Mouse (Mus musculus): ENCODE data around the gene Ccl9. TPM values are rescaled to one million over a fixed set of nuclear protein-coding genes. Genes with fewer than 3 reads are reported as not detected.

Gene Ccl9
- total and polyA plus RNA-seq, 2 experiments = 45.5 to 92.1 TPM

- no peaks in the 10 kb centered on the region for H3K27me3 ChIP-seq (ENCODE audit: control insufficient read depth, insufficient read depth, low read length)
- H3K4me3 ChIP-seq (ENCODE audit: insufficient read depth, low read depth, low read length) = no peak overlapping the region
- no peaks in the 10 kb centered on the region for H3K79me2 ChIP-seq (ENCODE audit: control insufficient read depth, insufficient read depth, low read length)
- WGBS = 40% methylated on average over 3 of the region's 3 CpGs
- no peak overlapping the region for H3K9ac ChIP-seq (ENCODE audit: low read depth, low read length)
- peaks cover 11% of the 10 kb centered on the region for H3K4me1 ChIP-seq (ENCODE audit: control insufficient read depth, insufficient read depth, low read length)
- no peak overlapping the region for H3K27ac ChIP-seq (replicated peaks; ENCODE audit: insufficient read depth, low read depth, low read length)
- no peak for DNase-seq (ENCODE audit: extremely low read depth, low read depth, low spot score)
- peaks cover 10% of the 10 kb centered on the region; the same call in 1 of the 2 replicates for H3K36me3 ChIP-seq (ENCODE audit: control insufficient read depth, insufficient read depth, low read length)
- TF ChIP-seq POLR2A (IDR thresholded peaks at IDR 0.05; ENCODE audit: extremely low read depth, insufficient read depth, low read length) = no peak
- TF ChIP-seq CTCF (IDR thresholded peaks at IDR 0.05; ENCODE audit: low read depth, low read length) = no peak
Measured at GRCm38 (mm10) chr11:83578999-83579398, 563 bp upstream of the Ccl9 start.

- Histone ChIP-seq H3K27me3 (ENCODE audit: control insufficient read depth, insufficient read depth, low read length) (no peaks in the 10 kb centered on the region), H3K27ac (replicated peaks; ENCODE audit: insufficient read depth, low read depth, low read length) (no peak overlapping the region), H3K9ac (ENCODE audit: low read depth, low read length) (no peak overlapping the region), H3K36me3 (ENCODE audit: control insufficient read depth, insufficient read depth, low read length) (peaks cover 10% of the 10 kb centered on the region; the same call in 1 of the 2 replicates), H3K4me3 (ENCODE audit: insufficient read depth, low read depth, low read length) (no peak overlapping the region), H3K4me1 (ENCODE audit: control insufficient read depth, insufficient read depth, low read length) (peaks cover 7% of the 10 kb centered on the region), H3K79me2 (ENCODE audit: control insufficient read depth, insufficient read depth, low read length) (no peaks in the 10 kb centered on the region)
- TF ChIP-seq CTCF (IDR thresholded peaks at IDR 0.05; ENCODE audit: low read depth, low read length) = no peak
- no peak for TF ChIP-seq POLR2A (IDR thresholded peaks at IDR 0.05; ENCODE audit: extremely low read depth, insufficient read depth, low read length)
- WGBS = 75% methylated on average over 4 of the region's 4 CpGs
- DNase-seq (ENCODE audit: extremely low read depth, low read depth, low spot score) = no peak
Measured at GRCm38 (mm10) chr11:83576927-83577555, 1.4 kb downstream of the Ccl9 start.

- Histone ChIP-seq H3K27me3 (ENCODE audit: control insufficient read depth, insufficient read depth, low read length) (no peaks in the 10 kb centered on the region), H3K36me3 (ENCODE audit: control insufficient read depth, insufficient read depth, low read length) (peaks cover 10% of the 10 kb centered on the region; the same call in 1 of the 2 replicates), H3K4me3 (ENCODE audit: insufficient read depth, low read depth, low read length) (no peak overlapping the region), H3K27ac (replicated peaks; ENCODE audit: insufficient read depth, low read depth, low read length) (no peak overlapping the region), H3K9ac (ENCODE audit: low read depth, low read length) (no peak overlapping the region), H3K79me2 (ENCODE audit: control insufficient read depth, insufficient read depth, low read length) (no peaks in the 10 kb centered on the region), H3K4me1 (ENCODE audit: control insufficient read depth, insufficient read depth, low read length) (peaks cover 11% of the 10 kb centered on the region; the same call in 1 of the 2 replicates)
- DNase-seq (ENCODE audit: extremely low read depth, low read depth, low spot score) = no peak
- no peak for TF ChIP-seq CTCF (IDR thresholded peaks at IDR 0.05; ENCODE audit: low read depth, low read length)
- no peak for TF ChIP-seq POLR2A (IDR thresholded peaks at IDR 0.05; ENCODE audit: extremely low read depth, insufficient read depth, low read length)
- WGBS = 74% methylated on average over 9 of the region's 9 CpGs
Measured at GRCm38 (mm10) chr11:83572834-83573233, 5.6 kb downstream of the Ccl9 start.

GRCm38 (mm10) chr11:83572223-83572622 lies 6.2 kb downstream of the Ccl9 start:
- TF ChIP-seq CTCF (IDR thresholded peaks at IDR 0.05; ENCODE audit: low read depth, low read length) = no peak
- TF ChIP-seq POLR2A (IDR thresholded peaks at IDR 0.05; ENCODE audit: extremely low read depth, insufficient read depth, low read length) = no peak
- Histone ChIP-seq H3K4me1 (ENCODE audit: control insufficient read depth, insufficient read depth, low read length) (peaks cover 11% of the 10 kb centered on the region; the same call in 1 of the 2 replicates), H3K27me3 (ENCODE audit: control insufficient read depth, insufficient read depth, low read length) (no peaks in the 10 kb centered on the region), H3K27ac (replicated peaks; ENCODE audit: insufficient read depth, low read depth, low read length) (no peak overlapping the region), H3K9ac (ENCODE audit: low read depth, low read length) (no peak overlapping the region), H3K4me3 (ENCODE audit: insufficient read depth, low read depth, low read length) (no peak overlapping the region), H3K36me3 (ENCODE audit: control insufficient read depth, insufficient read depth, low read length) (peaks cover 10% of the 10 kb centered on the region; the same call in 1 of the 2 replicates), H3K79me2 (ENCODE audit: control insufficient read depth, insufficient read depth, low read length) (no peaks in the 10 kb centered on the region)
- WGBS = 89% methylated on average over 8 of the region's 8 CpGs
- DNase-seq (ENCODE audit: extremely low read depth, low read depth, low spot score) = peak; percentile 55

- WGBS = 17% methylated on average over 2 of the region's 2 CpGs
- TF ChIP-seq CTCF (IDR thresholded peaks at IDR 0.05; ENCODE audit: low read depth, low read length) (no peak), POLR2A (IDR thresholded peaks at IDR 0.05; ENCODE audit: extremely low read depth, insufficient read depth, low read length) (no peak)
- peaks cover 11% of the 10 kb centered on the region; the same call in 1 of the 2 replicates for H3K4me1 ChIP-seq (ENCODE audit: control insufficient read depth, insufficient read depth, low read length)
- H3K79me2 ChIP-seq (ENCODE audit: control insufficient read depth, insufficient read depth, low read length) = no peaks in the 10 kb centered on the region
- no peak overlapping the region for H3K9ac ChIP-seq (ENCODE audit: low read depth, low read length)
- H3K4me3 ChIP-seq (ENCODE audit: insufficient read depth, low read depth, low read length) = no peak overlapping the region
- peak; percentile 52 for DNase-seq (ENCODE audit: extremely low read depth, low read depth, low spot score)
- no peaks in the 10 kb centered on the region for H3K27me3 ChIP-seq (ENCODE audit: control insufficient read depth, insufficient read depth, low read length)
- peaks cover 4% of the 10 kb centered on the region; the same call in 1 of the 2 replicates for H3K36me3 ChIP-seq (ENCODE audit: control insufficient read depth, insufficient read depth, low read length)
- H3K27ac ChIP-seq (replicated peaks; ENCODE audit: insufficient read depth, low read depth, low read length) = peak overlapping the region; percentile 30
Measured at GRCm38 (mm10) chr11:83570189-83570588, 8.2 kb downstream of the Ccl9 start.

GRCm38 (mm10) chr11:83569249-83569648 lies 9.2 kb downstream of the Ccl9 start:
- H3K9ac ChIP-seq (ENCODE audit: low read depth, low read length) = no peak overlapping the region
- H3K4me3 ChIP-seq (ENCODE audit: insufficient read depth, low read depth, low read length) = no peak overlapping the region
- 96% methylated on average over 7 of the region's 7 CpGs for WGBS
- H3K79me2 ChIP-seq (ENCODE audit: control insufficient read depth, insufficient read depth, low read length) = no peaks in the 10 kb centered on the region
- H3K4me1 ChIP-seq (ENCODE audit: control insufficient read depth, insufficient read depth, low read length) = peaks cover 11% of the 10 kb centered on the region; the same call in 1 of the 2 replicates
- TF ChIP-seq CTCF (IDR thresholded peaks at IDR 0.05; ENCODE audit: low read depth, low read length) = no peak
- H3K27ac ChIP-seq (replicated peaks; ENCODE audit: insufficient read depth, low read depth, low read length) = no peak overlapping the region
- no peaks in the 10 kb centered on the region for H3K36me3 ChIP-seq (ENCODE audit: control insufficient read depth, insufficient read depth, low read length)
- DNase-seq (ENCODE audit: extremely low read depth, low read depth, low spot score) = no peak
- H3K27me3 ChIP-seq (ENCODE audit: control insufficient read depth, insufficient read depth, low read length) = no peaks in the 10 kb centered on the region
